Mouse (Mus musculus): ENCODE data around the gene Ren1. TPM values are rescaled to one million over a fixed set of nuclear protein-coding genes. Genes with fewer than 3 reads are reported as not detected.

Ren1 gene
- polyA plus RNA-seq, 1 experiment = 2.6 TPM

DNA sequence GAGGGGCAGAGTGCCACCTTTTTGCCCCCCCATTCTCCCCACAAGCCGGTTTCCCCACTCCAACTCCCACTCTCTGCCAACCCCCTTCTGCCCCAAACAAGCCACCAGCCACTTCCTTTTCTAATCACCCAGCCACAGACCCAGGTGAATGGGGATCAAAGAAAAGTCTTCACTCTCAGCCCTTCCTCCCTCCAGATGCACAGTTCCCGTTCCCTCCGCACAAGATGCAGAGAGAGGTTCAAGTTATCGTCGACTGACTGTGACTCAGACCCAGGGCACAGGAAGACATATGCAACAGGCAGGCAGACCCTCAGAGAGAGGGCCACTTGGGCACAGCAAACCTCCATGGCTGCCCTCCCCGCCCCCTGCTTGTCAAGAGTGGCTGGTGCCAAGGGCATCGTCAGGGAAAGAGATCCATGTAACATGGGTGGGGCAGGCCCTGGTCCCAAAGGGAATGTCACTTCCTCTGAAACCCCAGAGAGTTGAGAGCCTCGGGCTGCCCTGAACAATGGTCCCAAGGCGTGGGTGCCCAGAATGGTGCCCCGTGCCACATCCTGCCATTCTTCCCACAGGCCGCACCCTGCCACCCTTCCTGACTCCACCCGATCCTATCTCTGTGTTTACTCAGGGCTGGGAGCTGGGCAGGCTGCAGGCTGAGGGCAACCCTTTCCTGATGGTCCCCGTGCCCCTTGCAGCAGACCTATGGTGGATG is 49.9 kb downstream of the Ren1 start:
- no peak for TF ChIP-seq POLR2A (IDR thresholded peaks at IDR 0.05; ENCODE audit: control insufficient read depth, low read depth, low read length)
- no peak for TF ChIP-seq CTCF (IDR thresholded peaks at IDR 0.05; ENCODE audit: control insufficient read depth, insufficient read depth, insufficient replicate concordance, low read depth, low read length)
- Histone ChIP-seq H3K27me3 (ENCODE audit: control insufficient read depth, insufficient read depth, low read length) (no peaks in the 10 kb centered on the region), H3K4me1 (ENCODE audit: control insufficient read depth, insufficient read depth, low read length) (no peaks in the 10 kb centered on the region; the same call in 1 of the 2 replicates), H3K27ac (ENCODE audit: control insufficient read depth, insufficient read depth, low read depth, low read length) (no peak overlapping the region), H3K4me3 (ENCODE audit: control insufficient read depth, low read depth, low read length) (no peak overlapping the region), H3K36me3 (ENCODE audit: control insufficient read depth, insufficient read depth, low read length) (no peaks in the 10 kb centered on the region)

DNA sequence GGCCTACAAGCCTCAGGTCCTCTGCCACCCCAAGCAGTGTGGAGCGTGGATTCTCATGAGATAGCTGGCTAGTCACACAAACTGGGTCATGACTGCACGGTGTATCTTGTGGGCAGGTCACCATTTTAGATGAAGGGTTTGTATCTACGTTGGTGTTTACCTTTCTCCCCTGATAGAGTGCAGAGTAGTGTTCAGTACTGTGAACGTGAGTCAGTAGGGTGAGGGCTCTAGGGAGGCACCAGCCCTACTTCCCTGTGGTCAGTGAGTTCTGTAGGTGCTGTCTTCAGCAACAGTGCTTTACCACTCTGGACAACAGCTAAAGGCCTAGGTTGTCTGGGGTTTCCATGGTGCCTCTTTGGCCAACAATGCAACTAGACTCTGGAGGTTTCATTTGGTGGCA is 53.7 kb downstream of the Ren1 start:
- Histone ChIP-seq H3K4me1 (ENCODE audit: control insufficient read depth, insufficient read depth, low read length) (no peaks in the 10 kb centered on the region; the same call in 1 of the 2 replicates), H3K27ac (ENCODE audit: control insufficient read depth, insufficient read depth, low read depth, low read length) (no peak overlapping the region), H3K4me3 (ENCODE audit: control insufficient read depth, low read depth, low read length) (no peak overlapping the region), H3K27me3 (ENCODE audit: control insufficient read depth, insufficient read depth, low read length) (no peaks in the 10 kb centered on the region), H3K36me3 (ENCODE audit: control insufficient read depth, insufficient read depth, low read length) (no peaks in the 10 kb centered on the region)
- no peak for TF ChIP-seq POLR2A (IDR thresholded peaks at IDR 0.05; ENCODE audit: control insufficient read depth, low read depth, low read length)
- no peak for TF ChIP-seq CTCF (IDR thresholded peaks at IDR 0.05; ENCODE audit: control insufficient read depth, insufficient read depth, insufficient replicate concordance, low read depth, low read length)

DNA sequence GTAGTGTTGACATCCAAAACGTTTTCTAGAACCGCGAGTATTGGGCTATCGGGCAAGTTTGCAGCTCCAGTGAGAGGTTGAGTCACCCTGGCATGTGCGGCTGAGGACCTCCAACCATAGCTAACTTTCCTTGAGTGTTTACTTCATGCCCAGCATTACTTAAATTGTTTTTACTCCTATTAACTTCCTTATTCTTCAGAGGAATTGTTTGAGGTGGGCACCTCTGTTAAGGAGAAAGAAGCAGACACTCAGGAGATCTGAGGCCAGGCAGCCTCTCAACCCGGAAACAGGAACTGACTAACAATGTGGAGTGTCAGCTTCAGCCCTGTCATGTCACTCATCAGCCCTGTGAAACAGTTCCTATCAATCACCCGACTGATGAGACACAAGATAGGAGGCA is 56.3 kb downstream of the Ren1 start:
- Histone ChIP-seq H3K27ac (ENCODE audit: control insufficient read depth, insufficient read depth, low read depth, low read length) (no peak overlapping the region), H3K4me3 (ENCODE audit: control insufficient read depth, low read depth, low read length) (no peak overlapping the region), H3K27me3 (ENCODE audit: control insufficient read depth, insufficient read depth, low read length) (no peaks in the 10 kb centered on the region), H3K36me3 (ENCODE audit: control insufficient read depth, insufficient read depth, low read length) (no peaks in the 10 kb centered on the region), H3K4me1 (ENCODE audit: control insufficient read depth, insufficient read depth, low read length) (no peaks in the 10 kb centered on the region; the same call in 1 of the 2 replicates)
- TF ChIP-seq CTCF (IDR thresholded peaks at IDR 0.05; ENCODE audit: control insufficient read depth, insufficient read depth, insufficient replicate concordance, low read depth, low read length) = no peak
- no peak for TF ChIP-seq POLR2A (IDR thresholded peaks at IDR 0.05; ENCODE audit: control insufficient read depth, low read depth, low read length)

DNA sequence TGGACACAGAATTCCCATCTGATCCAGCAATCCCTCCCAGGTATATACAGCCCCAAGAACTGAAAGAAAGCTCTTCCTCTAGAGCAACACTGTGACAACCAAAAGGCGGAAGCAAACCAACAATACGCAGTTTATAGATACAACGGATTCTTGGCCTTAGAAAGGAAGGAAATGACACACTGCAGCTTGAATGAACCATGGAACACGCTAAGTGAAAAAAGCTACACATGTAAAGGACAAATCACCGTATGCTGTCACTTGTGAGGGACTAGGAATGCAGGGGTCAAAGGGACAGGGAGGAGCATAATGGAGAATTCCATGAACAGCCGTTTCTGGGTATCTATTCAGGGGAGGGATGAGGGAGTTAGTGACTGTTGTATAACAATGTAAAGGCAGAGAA is 57.1 kb downstream of the Ren1 start:
- H3K27me3 ChIP-seq (ENCODE audit: control insufficient read depth, insufficient read depth, low read length) = no peaks in the 10 kb centered on the region
- H3K4me1 ChIP-seq (ENCODE audit: control insufficient read depth, insufficient read depth, low read length) = no peaks in the 10 kb centered on the region; the same call in 1 of the 2 replicates
- H3K4me3 ChIP-seq (ENCODE audit: control insufficient read depth, low read depth, low read length) = no peak overlapping the region
- H3K36me3 ChIP-seq (ENCODE audit: control insufficient read depth, insufficient read depth, low read length) = no peaks in the 10 kb centered on the region
- no peak overlapping the region for H3K27ac ChIP-seq (ENCODE audit: control insufficient read depth, insufficient read depth, low read depth, low read length)
- TF ChIP-seq CTCF (IDR thresholded peaks at IDR 0.05; ENCODE audit: control insufficient read depth, insufficient read depth, insufficient replicate concordance, low read depth, low read length) (no peak), POLR2A (IDR thresholded peaks at IDR 0.05; ENCODE audit: control insufficient read depth, low read depth, low read length) (no peak)

DNA sequence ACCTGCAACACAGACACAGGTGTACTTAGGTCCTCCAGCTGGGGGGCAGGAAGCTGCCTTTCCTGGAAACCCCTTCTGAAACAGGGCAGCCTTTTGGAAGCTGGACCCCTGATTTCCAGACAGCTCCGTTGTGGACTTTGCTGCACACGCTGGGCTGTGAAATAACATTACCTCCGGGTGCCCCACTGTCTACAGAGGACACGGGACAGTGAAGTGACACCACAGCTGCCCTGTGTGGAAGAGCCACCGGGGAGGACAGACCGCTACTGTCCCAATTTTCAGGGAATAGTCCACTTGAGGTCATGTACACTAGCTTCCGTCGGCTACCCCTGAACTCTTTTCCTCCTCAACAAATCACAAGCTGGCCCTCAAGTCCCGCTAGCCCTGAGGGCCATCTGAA is 58.0 kb downstream of the Ren1 start:
- Histone ChIP-seq H3K4me1 (ENCODE audit: control insufficient read depth, insufficient read depth, low read length) (no peaks in the 10 kb centered on the region; the same call in 1 of the 2 replicates), H3K27me3 (ENCODE audit: control insufficient read depth, insufficient read depth, low read length) (no peaks in the 10 kb centered on the region), H3K27ac (ENCODE audit: control insufficient read depth, insufficient read depth, low read depth, low read length) (no peak overlapping the region), H3K4me3 (ENCODE audit: control insufficient read depth, low read depth, low read length) (no peak overlapping the region), H3K36me3 (ENCODE audit: control insufficient read depth, insufficient read depth, low read length) (no peaks in the 10 kb centered on the region)
- TF ChIP-seq CTCF (IDR thresholded peaks at IDR 0.05; ENCODE audit: control insufficient read depth, insufficient read depth, insufficient replicate concordance, low read depth, low read length) = no peak
- TF ChIP-seq POLR2A (IDR thresholded peaks at IDR 0.05; ENCODE audit: control insufficient read depth, low read depth, low read length) = no peak

DNA sequence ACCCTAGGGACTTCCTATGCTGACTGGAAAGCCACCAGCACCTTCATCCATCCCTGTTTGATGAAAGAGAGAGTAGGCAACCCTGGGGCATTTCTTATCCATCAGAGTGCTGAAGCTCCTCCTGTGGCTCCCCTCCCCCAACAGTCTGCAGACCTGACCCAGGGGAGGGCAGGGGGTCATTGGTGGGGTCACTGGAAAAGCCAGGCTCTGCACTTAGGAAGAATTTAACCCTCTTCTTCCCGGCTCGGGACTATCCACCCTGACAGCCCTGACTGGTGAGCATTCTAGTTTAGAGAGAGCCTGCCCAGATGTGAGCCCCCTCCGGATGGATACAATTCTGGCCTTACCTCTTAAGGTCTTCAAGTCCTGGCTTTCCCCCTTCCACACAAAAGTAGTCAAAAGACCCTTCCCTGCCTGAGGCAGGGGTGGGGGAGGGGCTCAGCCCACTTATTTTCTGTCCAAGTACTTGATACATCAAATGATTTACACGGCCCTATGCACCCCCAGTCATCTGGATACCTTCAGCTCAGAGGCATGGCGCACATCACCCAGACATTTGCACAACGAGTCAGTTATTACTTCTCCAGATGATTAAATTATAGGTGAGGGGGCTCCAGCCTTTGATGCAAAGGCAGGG is 58.7 kb downstream of the Ren1 start:
- no peaks in the 10 kb centered on the region; the same call in 1 of the 2 replicates for H3K4me1 ChIP-seq (ENCODE audit: control insufficient read depth, insufficient read depth, low read length)
- H3K4me3 ChIP-seq (ENCODE audit: control insufficient read depth, low read depth, low read length) = no peak overlapping the region
- no peaks in the 10 kb centered on the region for H3K27me3 ChIP-seq (ENCODE audit: control insufficient read depth, insufficient read depth, low read length)
- no peak overlapping the region for H3K27ac ChIP-seq (ENCODE audit: control insufficient read depth, insufficient read depth, low read depth, low read length)
- no peaks in the 10 kb centered on the region for H3K36me3 ChIP-seq (ENCODE audit: control insufficient read depth, insufficient read depth, low read length)
- no peak for TF ChIP-seq CTCF (IDR thresholded peaks at IDR 0.05; ENCODE audit: control insufficient read depth, insufficient read depth, insufficient replicate concordance, low read depth, low read length)
- no peak for TF ChIP-seq POLR2A (IDR thresholded peaks at IDR 0.05; ENCODE audit: control insufficient read depth, low read depth, low read length)

DNA sequence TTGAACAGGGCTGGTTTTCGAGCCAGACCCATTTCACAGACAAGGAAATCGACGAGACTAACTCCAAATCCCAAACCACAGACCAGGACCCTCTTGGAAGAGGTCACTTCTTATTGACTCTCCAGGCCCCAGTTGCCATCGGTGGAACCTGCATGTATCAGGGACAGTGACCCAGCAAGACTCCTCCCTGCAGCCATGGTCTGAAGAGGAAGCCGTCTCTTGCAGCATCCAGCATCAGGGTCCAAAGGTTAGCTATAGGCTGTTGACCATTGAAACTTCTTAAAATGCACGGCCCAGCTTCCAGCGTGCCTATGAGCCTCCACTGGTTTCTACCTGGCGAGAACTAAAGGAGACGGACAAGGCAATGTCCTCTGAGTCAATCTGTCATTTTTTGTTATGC is 59.5 kb downstream of the Ren1 start:
- no peaks in the 10 kb centered on the region for H3K27me3 ChIP-seq (ENCODE audit: control insufficient read depth, insufficient read depth, low read length)
- H3K4me3 ChIP-seq (ENCODE audit: control insufficient read depth, low read depth, low read length) = no peak overlapping the region
- no peaks in the 10 kb centered on the region for H3K36me3 ChIP-seq (ENCODE audit: control insufficient read depth, insufficient read depth, low read length)
- H3K27ac ChIP-seq (ENCODE audit: control insufficient read depth, insufficient read depth, low read depth, low read length) = no peak overlapping the region
- H3K4me1 ChIP-seq (ENCODE audit: control insufficient read depth, insufficient read depth, low read length) = no peaks in the 10 kb centered on the region; the same call in 1 of the 2 replicates
- no peak for TF ChIP-seq POLR2A (IDR thresholded peaks at IDR 0.05; ENCODE audit: control insufficient read depth, low read depth, low read length)
- no peak for TF ChIP-seq CTCF (IDR thresholded peaks at IDR 0.05; ENCODE audit: control insufficient read depth, insufficient read depth, insufficient replicate concordance, low read depth, low read length)

Other genes with a start within 250 kb of the Ren1 start
- gene Ppp1r15b, start 219.4 kb upstream of the Ren1 start, polyA plus RNA-seq (2012; rRNA removed) = 11.1 and 11.8 TPM in 2 replicates
- 97.1 and 110 TPM in 2 replicates for gene Plekha6, start 186.3 kb upstream of the Ren1 start, polyA plus RNA-seq (2012; rRNA removed)
- 0.46 TPM in 1 of 2 replicates, not detected in the other for gene Golt1a, start 40.7 kb upstream of the Ren1 start, polyA plus RNA-seq (2012; rRNA removed)
- 0.44 TPM in 1 of 2 replicates, not detected in the other for gene Kiss1, start 28.6 kb upstream of the Ren1 start, polyA plus RNA-seq (2012; rRNA removed)
- gene Etnk2, start 13.1 kb downstream of the Ren1 start, polyA plus RNA-seq (2012; rRNA removed) = 32.1 and 33.7 TPM in 2 replicates
- gene Sox13, start 73.9 kb downstream of the Ren1 start, polyA plus RNA-seq (2012; rRNA removed) = 5.7 and 5.9 TPM in 2 replicates